Mouse (Mus musculus) thymus, adult 18-20 months (tissue): ENCODE results near the gene Dot1l.
A peak's percentile ranks its signal among the peaks of the same experiment; 100 is the strongest.

Source experiments
- DNase-seq, 2 experiments: peaks; one replicate each; pipeline ENCODE4 v3.0.0; 2022; ENCODE audit warnings: mixed read lengths in 2 of 2

The Dot1l gene

DNA sequence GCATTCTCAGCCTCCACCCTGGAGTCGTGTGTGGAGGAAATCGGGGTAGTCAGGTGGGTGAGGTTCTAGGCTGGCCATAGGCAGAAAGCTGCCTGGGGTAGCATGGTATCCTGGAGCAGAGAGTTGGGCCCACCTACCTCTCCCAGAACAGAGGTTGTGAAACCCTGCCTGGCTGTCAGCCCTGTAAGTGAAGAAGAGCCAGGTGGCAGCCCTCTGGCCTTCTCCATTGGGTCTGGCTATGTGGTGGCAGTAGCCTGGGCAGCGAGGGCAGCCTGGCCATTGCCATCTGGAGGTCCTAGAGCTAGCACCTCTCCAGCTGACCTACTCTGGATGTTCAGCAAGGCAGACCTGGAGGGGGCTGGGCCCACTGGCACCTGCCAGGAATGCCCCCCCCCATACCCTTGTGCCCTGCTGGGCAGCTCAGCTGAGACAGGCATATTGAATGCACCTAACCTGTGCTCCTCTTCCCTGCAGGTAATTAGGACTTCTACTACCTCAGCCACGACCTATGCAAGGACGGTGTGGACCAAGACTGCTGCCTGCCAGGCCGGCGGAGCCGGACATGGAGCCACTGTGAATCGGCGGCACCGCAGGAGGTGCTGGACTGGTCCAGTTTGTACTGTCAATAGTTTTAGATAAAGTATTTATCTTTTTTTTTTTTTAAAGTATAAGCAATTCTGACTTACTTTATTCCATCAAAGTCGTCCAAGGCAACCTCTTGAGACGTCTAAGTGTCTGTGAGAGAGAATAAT, 38.2 kb downstream of the Dot1l start:
- no peak for DNase-seq

DNA sequence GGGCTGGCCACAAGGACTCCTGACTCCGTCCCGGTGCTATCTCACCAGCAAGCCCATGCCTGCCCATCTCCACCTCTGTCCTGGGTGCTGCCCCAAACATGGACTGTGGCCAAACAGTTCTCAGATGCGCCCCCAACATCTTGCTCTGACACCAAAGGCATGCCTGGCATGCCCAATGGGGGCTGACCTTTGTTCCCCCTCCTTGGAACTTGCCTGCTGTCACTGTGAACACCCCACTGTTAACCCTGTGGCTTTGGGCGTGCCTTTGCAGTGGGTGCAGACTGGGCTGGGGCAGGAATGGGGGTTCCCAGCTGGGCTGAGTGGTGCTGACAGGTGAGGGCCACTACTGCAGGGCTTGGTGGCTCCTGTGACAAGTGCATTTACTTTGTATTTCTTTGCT, 38.8 kb downstream of the Dot1l start:
- DNase-seq = no peak

DNA sequence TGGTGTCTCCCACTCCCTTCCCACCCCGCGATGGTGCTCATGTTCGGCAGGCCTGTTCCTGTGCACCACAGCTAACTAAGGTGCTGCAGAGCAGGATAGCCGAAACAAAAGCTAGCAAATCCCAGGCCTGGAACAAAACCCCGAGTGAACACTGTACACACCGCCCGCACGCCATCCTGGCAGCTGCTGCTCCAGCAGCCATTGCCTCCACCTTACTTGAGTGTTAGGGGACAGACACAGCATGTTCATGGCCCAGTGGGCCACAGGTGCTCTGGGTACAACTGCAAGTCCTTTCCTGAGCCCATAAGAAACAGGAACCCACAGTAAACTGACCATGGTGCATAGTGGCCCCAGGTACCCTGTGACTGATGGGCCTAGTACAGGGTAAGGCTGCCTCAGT, 39.7 kb downstream of the Dot1l start:
- no peak for DNase-seq

DNA sequence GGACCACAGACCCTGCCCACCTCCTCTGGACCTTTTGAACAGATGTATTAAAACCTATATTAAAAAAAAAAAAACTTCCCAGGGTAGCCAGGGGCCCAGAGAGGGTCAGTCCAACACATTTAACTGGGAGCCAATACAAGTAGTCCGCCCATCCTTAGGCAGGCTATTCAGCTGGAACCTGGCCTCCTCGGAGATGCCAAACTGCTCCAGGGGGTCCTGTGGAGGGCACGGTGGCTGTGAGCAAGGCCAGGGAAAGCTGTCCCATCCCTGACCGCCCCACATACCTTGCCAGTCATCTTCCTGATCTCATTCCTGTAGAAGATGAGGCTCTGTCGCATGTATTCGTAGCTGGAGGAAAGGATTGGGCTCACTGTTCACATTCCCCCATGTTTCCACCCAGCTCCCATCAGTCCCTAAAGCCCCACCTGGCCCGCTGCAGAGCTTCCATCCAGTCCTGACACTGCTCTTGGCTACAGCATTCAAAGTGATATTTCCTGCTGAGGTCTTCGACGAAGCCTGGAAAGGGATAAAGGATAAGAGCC, 41.4 kb downstream of the Dot1l start:
- no peak for DNase-seq

DNA sequence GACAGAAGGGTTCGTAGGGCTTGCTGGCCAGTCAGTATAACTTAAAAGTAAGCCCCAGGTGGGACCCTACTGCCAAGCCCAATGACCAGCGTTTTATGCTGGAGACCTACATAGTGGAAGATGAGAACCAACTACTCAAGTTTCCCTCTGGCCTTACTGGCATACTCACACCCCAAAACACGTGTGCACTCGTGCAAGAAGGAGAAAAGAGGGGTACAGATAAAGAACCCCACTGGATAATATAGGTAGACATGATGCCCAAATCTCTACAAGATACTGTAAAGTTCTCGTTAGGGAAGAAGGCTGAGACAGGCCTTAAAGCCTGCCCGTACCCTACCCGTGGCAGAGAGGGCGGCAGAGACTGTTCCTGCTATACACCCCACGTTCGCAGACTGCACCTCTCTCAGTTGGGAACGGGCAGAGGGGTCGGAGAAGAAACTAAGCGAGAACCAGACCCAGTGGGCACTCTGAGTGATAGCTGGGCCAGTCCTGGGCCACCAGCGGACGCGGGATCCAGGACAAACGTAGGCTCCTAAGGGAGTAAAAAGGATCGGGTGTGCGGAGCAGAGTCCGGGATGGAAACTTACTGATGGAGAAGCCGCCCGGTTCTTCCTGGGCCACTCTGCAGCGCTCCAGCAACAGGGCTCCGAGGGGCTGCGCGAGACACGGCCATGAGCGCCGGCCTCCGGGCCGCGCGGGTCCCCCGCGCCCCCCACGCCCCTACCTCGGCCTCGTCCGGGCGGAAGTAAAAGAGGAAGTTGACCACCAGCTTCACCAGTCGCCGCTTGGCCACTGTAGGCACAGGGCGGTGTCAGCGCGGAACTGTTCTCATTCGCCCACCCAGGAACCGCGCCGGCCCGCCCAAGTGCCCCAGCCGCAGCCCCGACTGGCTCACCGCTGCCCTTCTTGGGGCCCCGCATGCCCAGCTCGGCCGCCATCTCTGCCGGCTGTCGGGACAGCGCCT, 42.5 kb downstream of the Dot1l start:
- DNase-seq = no peak

DNA sequence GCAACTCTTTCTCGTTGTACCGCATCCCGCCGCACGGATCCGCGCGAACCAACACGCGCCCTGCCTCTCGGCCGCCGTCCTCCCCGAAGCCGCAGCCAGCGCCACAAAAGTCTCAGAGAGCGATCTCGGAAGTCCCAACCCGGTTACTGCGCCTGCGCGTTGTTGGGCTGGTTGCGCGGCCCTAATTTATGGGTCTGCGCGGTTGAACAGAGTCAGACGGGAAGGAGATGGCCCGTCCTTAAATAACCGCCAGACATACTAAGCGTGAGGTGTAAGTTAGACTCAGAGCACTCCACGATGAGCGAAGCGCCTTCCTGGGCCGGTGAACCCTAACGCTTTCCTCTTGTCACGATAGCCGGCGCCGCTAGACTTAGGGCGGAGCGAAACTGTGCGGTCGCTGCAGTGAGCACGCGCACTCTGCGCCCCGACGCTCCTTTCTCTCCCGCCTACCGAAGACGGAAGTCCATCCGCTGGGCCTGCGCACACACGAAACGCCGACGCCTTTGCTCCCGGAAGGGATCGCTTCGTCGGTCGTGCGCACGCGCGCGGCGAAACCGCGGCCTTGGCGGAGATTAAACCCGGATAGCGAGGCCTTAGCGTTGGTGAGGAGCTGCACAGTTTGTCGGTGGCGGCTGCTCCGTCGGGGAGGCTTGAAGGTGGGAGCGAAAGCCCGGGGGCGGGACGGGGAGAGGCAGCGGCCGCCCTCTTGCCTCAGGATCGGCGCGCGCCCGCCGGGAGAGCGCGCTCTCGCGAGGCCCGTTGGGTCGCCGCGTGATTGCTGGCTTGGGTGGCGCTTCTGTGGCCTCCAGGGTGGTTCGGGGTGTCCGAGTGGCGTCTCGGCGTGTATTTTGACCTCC, 43.4 kb downstream of the Dot1l start, which contains the start of the genes Sf3a2 and Plekhj1:
TSS of gene Sf3a2 (plus strand) at position 49 of the 857 bp plus-strand sequence.
TSS of gene Plekhj1 (minus strand) at position 477 of the 857 bp plus-strand sequence.
- peak; percentile 92 to 95 for DNase-seq

DNA sequence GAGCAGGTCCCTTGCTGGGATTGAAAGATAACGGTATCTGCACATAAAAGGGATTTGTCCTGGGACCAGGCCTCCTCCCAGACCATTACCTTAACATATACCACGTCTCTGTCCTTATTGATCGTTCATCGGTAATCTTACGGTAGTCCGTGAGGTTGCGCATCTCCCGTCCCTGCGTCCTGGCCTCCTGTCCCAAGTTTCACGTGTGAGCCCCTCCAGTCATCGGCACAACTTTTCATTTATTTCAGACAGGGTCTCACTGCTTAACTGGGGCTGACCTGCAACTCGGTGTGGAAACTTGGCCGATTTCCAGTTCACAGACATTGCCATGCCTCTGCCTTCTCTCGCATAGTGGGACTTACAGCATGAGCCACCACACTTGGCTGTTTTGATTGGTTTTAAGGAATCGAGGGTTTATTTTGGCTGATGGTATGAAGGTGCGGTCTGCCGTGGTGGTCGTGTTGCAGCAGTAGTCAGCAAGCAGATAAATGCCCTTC, 44.1 kb downstream of the Dot1l start:
- DNase-seq = no peak

DNA sequence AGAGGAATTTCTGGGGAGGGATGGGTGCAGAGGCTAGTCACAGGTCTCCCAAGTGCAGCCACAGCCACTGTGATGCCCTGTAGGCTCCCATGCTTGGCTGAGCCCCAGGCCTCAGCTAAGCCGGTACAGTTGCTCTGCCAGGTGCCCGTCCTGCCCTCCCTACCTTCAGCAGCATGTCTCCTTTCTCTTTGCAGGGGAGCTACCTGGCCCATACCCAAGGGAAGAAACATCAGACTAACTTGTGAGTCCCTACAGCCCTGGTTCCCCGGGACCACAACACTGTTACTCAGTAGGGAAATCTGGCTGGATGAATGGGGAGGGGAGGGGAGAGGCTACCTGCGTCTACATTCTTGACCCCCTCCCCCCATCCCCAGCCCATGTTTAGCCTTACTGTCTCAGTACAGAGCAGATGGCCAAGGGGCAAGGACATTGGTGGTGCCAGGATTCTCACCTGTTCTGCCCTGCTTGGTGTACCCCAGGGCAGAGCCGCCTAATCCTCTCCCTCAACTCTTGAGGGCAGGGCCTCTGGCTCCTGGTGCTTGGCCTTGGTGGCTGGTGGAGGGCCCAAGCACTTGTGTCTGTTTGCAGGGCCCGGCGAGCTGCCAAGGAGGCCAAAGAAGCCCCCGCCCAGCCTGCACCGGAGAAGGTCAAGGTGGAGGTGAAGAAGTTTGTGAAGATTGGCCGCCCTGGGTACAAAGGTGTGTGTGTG, 47.4 kb downstream of the Dot1l start:
- no peak for DNase-seq

DNA sequence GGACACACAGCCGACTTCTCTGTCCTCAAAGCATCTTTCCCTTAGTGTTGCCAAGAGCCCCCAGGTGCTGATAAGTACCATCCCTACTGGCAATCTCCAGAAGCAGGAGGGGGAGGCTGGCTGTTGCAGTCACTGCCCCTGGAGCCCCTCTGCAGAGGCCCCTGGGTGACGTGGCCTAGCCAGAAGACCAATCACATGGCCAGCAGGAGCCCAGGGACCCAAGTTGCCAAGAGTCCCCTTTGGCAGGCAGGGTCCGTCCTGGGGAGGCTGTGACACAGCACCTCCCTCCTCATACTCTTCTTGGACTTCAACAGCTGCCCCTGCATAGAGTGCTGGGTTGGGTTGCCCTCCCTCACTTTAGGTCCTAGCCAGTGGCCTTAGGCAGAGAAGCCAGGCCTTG, 48.0 kb downstream of the Dot1l start:
- no peak for DNase-seq

DNA sequence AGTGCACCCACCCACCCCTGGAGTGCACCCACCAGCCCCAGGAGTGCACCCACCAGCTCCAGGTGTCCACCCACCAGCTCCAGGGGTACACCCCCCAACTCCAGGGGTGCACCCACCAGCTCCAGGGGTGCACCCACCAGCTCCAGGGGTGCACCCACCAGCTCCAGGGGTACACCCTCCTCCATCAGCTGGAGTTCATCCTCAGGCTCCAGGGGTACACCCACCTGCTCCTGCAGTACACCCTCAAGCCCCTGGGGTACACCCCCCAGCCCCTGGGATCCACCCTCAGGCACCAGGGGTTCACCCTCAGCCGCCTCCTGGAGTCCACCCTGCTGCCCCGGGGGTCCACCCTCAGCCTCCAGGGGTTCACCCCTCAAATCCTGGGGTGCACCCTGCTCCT, 49.3 kb downstream of the Dot1l start:
- no peak for DNase-seq

DNA sequence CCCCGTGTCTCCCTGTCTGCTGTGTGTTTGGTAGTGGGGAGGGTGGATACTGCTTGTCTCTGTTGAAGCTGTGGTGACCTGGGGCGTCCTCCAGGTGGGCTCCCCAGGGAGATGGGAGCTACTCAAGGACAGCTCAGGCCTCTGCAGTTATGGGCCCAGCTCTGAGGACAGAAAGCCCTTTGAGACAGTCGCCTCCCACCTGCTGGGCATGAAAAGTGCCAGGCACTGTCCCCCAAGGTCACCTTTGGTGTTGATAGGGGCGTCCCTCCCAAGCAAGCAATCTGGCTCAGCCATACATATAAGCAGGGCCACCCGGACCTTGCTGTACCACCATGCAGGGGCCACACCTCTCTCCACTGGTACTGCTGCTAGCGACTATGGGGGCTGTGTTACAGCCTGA, 49.9 kb downstream of the Dot1l start, which contains the start of gene Amh:
TSS of gene Amh (plus strand) at position 328 of the 400 bp plus-strand sequence.
- no peak for DNase-seq

DNA sequence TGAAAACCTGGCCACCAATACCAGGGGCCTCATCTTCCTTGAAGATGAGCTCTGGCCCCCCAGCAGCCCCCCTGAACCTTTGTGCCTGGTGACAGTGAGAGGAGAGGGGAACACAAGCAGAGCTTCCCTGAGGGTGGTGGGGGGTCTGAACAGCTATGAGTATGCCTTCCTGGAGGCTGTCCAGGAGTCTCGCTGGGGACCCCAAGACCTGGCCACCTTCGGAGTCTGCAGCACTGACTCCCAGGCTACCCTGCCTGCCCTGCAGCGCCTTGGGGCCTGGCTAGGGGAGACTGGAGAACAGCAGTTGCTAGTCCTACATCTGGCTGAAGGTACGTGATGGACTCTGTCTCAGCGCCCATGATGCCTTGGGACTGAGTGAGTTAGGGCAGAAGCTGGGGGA, 50.3 kb downstream of the Dot1l start:
- DNase-seq = no peak

DNA sequence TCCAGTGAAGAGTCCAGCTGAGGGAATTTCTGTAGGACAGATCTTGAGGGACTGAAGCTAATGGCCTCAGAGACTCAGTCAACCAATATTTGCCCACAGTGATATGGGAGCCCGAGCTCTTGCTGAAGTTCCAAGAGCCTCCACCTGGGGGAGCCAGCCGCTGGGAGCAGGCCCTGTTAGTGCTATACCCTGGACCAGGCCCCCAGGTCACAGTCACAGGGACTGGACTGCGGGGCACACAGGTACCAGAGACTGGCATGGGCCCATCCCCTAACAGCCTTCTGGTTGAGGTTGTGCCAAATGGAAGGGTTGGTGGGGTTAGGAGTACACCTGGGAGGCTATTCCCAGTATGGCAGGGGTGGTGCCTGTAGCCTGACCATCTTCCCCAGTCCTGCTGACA, 50.9 kb downstream of the Dot1l start:
- DNase-seq = no peak

DNA sequence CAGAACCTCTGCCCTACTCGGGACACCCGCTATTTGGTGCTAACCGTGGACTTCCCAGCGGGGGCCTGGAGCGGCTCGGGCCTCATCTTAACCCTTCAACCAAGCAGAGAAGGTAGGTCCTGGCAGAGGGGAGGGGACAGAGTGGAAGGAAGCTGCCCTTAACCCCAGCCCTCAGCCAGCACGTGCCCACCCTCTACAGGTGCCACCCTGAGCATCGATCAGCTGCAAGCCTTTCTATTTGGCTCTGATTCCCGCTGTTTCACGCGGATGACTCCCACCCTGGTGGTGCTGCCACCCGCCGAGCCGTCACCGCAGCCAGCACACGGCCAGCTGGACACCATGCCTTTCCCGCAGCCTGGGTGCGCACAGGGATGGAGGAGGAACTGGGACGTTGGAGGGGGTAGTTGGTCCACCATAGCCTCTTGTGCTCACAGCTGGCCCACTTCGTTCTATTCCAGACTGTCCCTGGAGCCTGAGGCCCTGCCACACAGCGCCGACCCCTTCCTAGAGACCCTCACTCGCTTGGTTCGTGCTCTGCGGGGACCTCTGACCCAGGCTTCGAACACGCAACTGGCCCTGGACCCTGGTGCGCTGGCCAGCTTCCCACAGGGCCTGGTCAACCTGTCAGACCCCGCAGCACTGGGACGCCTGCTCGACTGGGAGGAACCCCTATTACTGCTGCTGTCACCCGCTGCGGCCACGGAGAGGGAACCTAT, 51.5 kb downstream of the Dot1l start:
- no peak for DNase-seq

DNA sequence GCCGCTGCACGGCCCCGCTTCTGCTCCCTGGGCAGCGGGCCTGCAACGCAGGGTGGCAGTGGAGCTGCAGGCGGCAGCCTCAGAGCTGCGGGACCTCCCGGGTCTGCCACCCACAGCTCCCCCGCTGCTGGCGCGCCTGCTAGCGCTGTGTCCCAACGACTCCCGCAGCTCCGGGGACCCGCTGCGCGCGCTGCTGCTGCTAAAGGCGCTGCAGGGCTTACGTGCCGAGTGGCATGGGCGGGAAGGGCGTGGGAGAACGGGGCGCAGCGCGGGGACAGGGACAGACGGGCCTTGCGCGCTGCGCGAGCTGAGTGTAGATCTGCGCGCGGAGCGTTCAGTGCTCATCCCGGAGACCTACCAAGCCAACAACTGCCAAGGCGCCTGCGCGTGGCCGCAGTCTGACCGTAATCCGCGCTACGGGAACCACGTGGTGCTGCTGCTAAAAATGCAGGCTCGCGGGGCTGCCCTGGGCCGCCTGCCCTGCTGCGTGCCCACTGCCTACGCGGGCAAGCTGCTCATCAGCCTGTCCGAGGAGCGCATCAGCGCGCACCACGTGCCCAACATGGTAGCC, 52.1 kb downstream of the Dot1l start:
- no peak for DNase-seq

DNA sequence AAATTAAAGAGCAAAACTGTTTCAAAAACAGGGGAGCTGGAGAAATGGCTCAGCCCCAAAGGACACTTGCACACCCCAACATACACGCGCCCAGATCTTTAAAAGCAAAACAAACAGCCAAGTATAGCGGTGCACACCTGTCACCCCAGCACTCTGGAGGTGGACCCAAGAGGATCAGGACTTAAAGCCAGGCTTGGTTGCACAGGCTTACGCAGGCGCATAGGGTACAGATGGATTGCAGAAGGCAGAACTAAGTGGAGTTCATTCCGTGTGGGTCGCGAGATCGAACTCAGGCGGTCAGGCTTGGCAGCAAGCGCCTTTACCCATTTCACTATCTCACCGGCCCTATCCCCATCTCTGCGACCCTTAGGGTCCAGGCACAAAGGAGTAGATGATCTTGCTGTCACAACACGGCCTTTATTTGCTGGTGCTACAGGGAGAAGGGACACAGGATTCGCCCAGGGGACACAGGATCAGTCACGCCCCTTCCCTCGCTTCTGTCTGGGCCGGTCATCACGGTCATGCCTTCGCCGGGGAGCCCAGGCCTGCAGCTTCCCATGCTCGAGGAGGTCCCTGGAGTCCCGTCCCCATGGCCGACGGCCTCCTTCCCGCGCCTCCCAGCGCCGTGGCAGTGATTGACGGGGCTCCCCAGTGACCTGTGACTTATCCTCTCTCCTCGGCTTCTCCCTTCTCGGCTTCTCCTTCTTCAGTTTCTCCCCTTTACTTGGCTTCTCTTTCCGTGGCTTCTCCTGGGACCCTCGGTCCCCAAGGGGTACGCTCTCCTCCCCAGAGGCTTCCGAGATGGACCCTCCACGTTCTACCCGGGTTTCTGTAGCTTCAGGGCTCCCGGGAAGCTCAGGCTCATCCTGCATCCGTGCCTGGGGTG, 53.3 kb downstream of the Dot1l start:
- DNase-seq = no peak

DNA sequence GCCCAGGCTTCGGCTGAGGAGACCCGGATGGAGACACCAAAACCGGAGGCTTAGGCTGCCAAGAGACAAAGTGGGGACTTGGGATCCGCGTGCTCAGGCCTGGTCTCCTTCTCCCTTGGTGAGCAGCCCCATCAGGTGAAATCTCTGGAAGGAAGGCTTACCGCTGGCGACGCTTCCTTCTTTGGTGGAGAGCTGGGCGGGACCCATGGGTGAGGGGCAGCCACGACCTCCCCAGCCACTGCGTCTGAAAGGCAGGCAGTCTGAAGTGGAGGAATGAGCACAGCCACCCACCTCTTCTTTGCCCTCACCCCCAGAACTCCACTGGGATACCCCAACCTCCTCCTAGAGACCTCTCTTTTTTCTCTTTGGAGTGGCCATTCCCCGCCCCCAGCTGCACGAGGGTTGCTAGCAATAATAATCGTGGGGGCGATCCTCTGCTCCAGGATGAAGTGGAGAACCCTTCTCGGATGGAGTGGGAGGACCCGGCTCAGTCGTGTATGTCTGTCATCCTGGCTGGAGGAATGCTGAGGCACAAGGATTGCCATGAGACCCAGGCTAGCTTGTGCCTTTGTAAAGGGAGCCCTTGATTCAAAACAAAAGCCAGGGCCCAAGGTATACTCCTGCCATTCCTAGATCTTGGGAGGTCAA, 54.1 kb downstream of the Dot1l start:
- no peak for DNase-seq

DNA sequence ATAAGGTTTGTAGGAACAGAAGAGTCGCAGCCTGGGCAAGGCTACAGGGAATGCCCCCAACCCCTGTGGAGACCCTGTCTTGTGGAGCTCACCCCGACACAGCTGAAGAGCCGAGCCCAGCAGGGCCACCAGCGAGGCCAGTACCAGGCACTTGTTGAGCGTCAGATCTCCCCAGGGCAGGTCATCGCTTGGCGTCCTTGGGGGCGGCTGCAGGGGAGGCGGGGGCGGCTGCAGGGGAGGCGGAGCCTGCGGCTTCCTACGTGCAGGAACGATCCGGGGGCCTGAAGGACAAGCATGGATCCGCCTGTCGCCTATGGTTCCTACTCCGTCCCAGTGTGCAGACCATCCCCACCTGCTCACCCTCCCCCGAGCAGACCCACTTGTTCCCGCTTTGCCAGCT, 55.1 kb downstream of the Dot1l start:
- DNase-seq = no peak
